Mouse (Mus musculus) megakaryocyte, embryonic 14.5 days (primary cell): ENCODE measurements around the gene Tnfsf15.

ENCODE experiments used
- FLI1 ChIP-seq: IDR thresholded peaks from 2 replicates; pipeline ENCODE4 v1.6.1; 2012; ENCODE audit warnings: low read length, inconsistent platforms, mixed read lengths
- GATA1 ChIP-seq: IDR thresholded peaks from 3 replicates; pipeline ENCODE4 v1.6.1; 2012; ENCODE audit warnings: mixed read lengths, low read length, inconsistent platforms, borderline replicate concordance

GRCm38 (mm10) chr4:63703686-63704085 is 41.2 kb downstream of the Tnfsf15 start:
- no peak for TF ChIP-seq FLI1
- TF ChIP-seq GATA1 = no peak
